Mouse (Mus musculus) lung, postnatal 0 days (tissue): Measurements from ENCODE around the gene Hmox2. TPM values are rescaled to one million over a fixed set of nuclear protein-coding genes. Genes with fewer than 3 reads are reported as not detected.

Experiments
- ATAC-seq: fragments of 200-750 bp; cut with Nextera tagmentation; 2 replicates; pipeline ENCODE4 v1.8.0; 2017; ENCODE audit warnings: moderate library complexity
- DNase-seq: peaks from one replicate; pipeline ENCODE4 v3.0.0-alpha.2; 2016; ENCODE audit warnings: low spot score
- H3K27ac ChIP-seq: fragments of 300-500 bp; sonication (generic); 2 replicates; pipeline ENCODE4 v1.5.1; 2014; ENCODE audit warnings: antibody characterized with exemption, mild to moderate bottlenecking, low read length, mixed read lengths
- H3K27me3 ChIP-seq: fragments of 300-500 bp; sonication (generic); replicated peaks from 2 replicates; pipeline ENCODE4 v1.6.1; 2014; ENCODE audit warnings: low read length, mixed read lengths; ENCODE audit not compliant: insufficient read depth
- H3K36me3 ChIP-seq: fragments of 300-500 bp; sonication (generic); 2 replicates; pipeline ENCODE4 v1.6.1; 2014; ENCODE audit warnings: low read length, mixed read lengths; ENCODE audit not compliant: insufficient read depth
- H3K4me1 ChIP-seq: fragments of 300-500 bp; sonication (generic); 2 replicates; pipeline ENCODE4 v1.6.1; 2014; ENCODE audit warnings: antibody characterized with exemption, low read depth, low read length, mixed read lengths; ENCODE audit not compliant: insufficient read depth
- H3K4me2 ChIP-seq: fragments of 300-500 bp; sonication (generic); replicated peaks from 2 replicates; pipeline ENCODE4 v1.6.1; 2014; ENCODE audit warnings: low read depth, mild to moderate bottlenecking, low read length, moderate library complexity, mixed read lengths
- H3K4me3 ChIP-seq: fragments of 300-500 bp; sonication (generic); 2 replicates; pipeline ENCODE4 v1.5.1; 2014; ENCODE audit warnings: low read depth, low read length
- H3K9ac ChIP-seq: fragments of 300-500 bp; sonication (generic); replicated peaks from 2 replicates; pipeline ENCODE4 v1.6.1; 2014; ENCODE audit warnings: low read depth, mild to moderate bottlenecking
- H3K9me3 ChIP-seq: fragments of 300-500 bp; sonication (generic); 2 replicates; pipeline ENCODE4 v1.6.1; 2016; ENCODE audit warnings: low read length, mixed read lengths
- CTCF ChIP-seq: IDR thresholded peaks from 2 replicates; pipeline ENCODE4 v1.5.1; 2016; ENCODE audit warnings: antibody characterized with exemption, mild to moderate bottlenecking
- EP300 ChIP-seq: IDR thresholded peaks from 2 replicates; pipeline ENCODE4 v1.6.1; 2016; ENCODE audit warnings: antibody characterized with exemption, mild to moderate bottlenecking, control low read depth
- WGBS: fragments of 180-500 bp; shearing (Covaris S2); extraction: QIAGEN DNeasy Blood & Tissue Kit; methylation state at CpG from one replicate; pipeline ENCODE4 v1.1.7; 2014; 5-methylcytosine and 5-hydroxymethylcytosine counted together
- polyA plus RNA-seq: library from polyadenylated mRNA; unstranded; fragments of >200 nt; fragmentation: Nextera tagmentation; extraction: Ambion mirVana; gene quantifications from 2 replicates; pipeline ENCODE4 v1.2.1, GENCODE M21; 2015

Hmox2 gene
- polyA plus RNA-seq, 1 experiment from 2014 or later, result 97.9 TPM

DNA sequence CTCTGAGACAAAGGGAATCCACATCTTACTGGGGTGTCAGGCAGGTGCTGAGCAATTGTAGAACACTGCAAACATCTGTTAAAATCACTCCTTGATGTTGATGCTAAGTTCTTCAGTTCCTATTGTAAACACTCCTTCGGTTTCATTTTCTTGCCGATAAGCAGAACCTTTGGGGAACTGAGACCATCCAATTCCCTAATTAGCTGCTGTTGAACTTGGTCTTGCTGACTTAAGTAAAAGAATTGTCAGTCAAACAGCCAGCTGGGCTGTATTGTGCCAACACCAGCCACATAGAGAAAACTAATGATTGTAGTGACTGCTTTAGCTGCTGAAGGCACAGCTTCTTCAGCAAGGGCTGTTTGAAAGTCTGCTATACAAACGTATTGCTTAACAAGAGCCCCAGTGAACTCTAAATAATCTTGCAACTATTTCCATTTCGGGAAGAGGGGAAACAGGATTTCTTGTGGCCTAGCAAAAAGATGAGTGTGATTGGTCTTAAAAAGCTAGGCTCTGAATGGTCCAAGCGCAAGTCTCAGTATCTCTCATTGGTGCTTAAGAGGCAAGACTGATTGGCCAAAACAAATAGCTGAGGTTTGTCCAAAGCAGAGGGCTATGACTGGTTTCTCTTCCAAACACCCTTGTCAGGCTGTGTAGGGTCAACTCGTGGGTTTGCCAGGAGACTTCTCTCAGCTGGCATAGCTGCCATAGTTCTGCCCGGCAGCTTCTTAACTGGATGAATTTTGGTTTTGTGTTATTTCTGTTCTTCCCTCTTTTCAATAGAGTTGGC is 3.8 kb upstream of the Hmox2 start:
- Histone ChIP-seq H3K9ac (0 out of 2 replicates have a peak overlapping the region, but pooled peaks have one; percentile 23), H3K4me2 (peak overlapping the region; percentile 28), H3K36me3 (no peaks in the 10 kb centered on the region), H3K4me1 (peaks cover 7% of the 10 kb centered on the region; the same call in 1 of the 2 replicates), H3K9me3 (no peaks in the 10 kb centered on the region), H3K27ac (peak overlapping the region; percentile 68), H3K27me3 (no peaks in the 10 kb centered on the region), H3K4me3 (no peak overlapping the region)
- WGBS, result 40% methylated on average over 7 of the region's 7 CpGs
- DNase-seq (peak; percentile 86), ATAC-seq (peak; percentile 26)
- TF ChIP-seq EP300 (no peak), CTCF (no peak)

DNA sequence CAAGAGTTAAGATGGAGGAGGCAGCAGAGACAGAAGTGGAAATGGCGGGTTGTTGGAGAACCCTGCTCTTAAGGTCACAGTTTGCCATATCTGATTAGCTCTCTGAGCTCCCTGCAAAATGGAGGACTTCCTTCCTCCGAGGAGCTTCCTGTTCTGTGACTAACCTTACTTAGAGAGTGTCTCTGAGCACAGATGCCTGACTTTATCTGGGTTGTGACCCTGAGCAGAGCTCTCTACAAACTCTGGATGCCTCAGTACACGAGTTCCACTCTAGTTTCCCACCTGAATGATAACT is 3.3 kb upstream of the Hmox2 start:
- 55% methylated on average over 3 of the region's 3 CpGs for WGBS
- H3K27me3 ChIP-seq, result no peaks in the 10 kb centered on the region
- 0 out of 2 replicates have a peak overlapping the region, but pooled peaks have one; percentile 5 for H3K4me2 ChIP-seq
- no peaks in the 10 kb centered on the region for H3K36me3 ChIP-seq
- no peaks in the 10 kb centered on the region for H3K9me3 ChIP-seq
- H3K9ac ChIP-seq, result no peak overlapping the region
- peak overlapping the region; percentile 68 for H3K27ac ChIP-seq
- TF ChIP-seq EP300, result no peak
- no peak for TF ChIP-seq CTCF
- DNase-seq (no peak), ATAC-seq (no peak)
- peaks cover 7% of the 10 kb centered on the region; the same call in 1 of the 2 replicates for H3K4me1 ChIP-seq
- no peak overlapping the region for H3K4me3 ChIP-seq

DNA sequence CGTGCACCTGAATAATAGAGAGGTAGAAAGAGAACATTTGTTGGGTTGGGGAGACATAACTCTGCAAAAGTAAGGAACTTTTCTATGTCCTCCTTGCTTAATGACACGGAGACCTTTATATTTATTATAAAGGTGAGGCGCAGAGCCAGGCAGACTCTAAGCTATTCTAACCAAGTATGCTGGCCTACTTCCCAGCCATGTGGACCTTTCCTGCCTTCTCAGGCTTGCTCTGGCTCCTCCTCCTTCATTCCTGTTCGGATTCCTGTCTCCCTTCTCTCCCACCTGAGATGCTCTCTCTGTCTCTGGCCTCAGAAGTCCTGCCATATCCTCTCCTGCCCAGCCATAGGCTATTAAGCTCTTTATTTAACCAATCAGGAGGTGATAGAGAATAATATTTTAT is 895 bp upstream of the Hmox2 start:
- H3K9me3 ChIP-seq, result no peaks in the 10 kb centered on the region
- no peak for TF ChIP-seq CTCF
- TF ChIP-seq EP300, result no peak
- no peak overlapping the region for H3K4me3 ChIP-seq
- WGBS, result 60% methylated on average over 4 of the region's 4 CpGs
- ATAC-seq (no peak), DNase-seq (no peak)
- no peaks in the 10 kb centered on the region for H3K36me3 ChIP-seq
- H3K27ac ChIP-seq, result no peak overlapping the region
- no peak overlapping the region for H3K9ac ChIP-seq
- no peaks in the 10 kb centered on the region for H3K27me3 ChIP-seq
- H3K4me1 ChIP-seq, result peaks cover 6% of the 10 kb centered on the region; the same call in 1 of the 2 replicates
- H3K4me2 ChIP-seq, result no peak overlapping the region

DNA sequence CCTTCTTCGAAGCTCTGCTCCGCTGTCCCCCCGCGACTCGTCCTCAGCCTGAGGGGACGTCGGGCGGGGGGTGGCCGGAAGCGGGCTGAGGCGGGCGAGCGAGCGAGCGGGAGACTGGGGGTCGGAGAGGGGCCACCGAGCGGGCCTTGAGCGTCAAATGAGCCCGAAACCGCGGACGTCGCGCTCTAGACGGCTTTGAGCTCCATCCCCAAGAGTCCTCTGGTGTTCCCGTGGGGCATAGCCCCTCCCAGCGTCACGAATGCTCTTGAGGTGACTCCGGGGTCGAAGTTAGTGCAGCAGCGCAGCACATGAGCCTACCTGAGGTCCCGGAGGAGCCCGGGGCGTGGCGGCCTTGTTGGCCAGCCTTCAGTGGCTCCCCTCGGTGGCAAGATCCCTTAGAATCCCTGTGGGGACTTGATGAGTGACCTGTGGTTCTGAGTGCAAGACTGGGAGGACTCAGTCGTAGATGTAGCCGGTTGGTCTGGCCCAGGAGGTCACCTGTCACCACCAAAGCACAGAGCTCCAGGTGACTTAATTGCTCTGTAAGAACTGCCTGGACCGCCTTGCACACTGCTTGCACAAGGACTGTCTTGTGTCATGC is 467 bp downstream of the Hmox2 start:
- Histone ChIP-seq H3K9ac (peak overlapping the region; percentile 81), H3K9me3 (no peaks in the 10 kb centered on the region), H3K27ac (peak overlapping the region; percentile 91), H3K27me3 (no peaks in the 10 kb centered on the region), H3K4me1 (peaks cover 6% of the 10 kb centered on the region; the same call in 1 of the 2 replicates), H3K4me2 (peak overlapping the region; percentile 63), H3K4me3 (peak overlapping the region; percentile 98), H3K36me3 (no peaks in the 10 kb centered on the region)
- peak; percentile 55 for ATAC-seq
- peak; percentile 49 for DNase-seq
- TF ChIP-seq EP300, result no peak
- WGBS, result under 1% methylated on average over 35 of the region's 40 CpGs

DNA sequence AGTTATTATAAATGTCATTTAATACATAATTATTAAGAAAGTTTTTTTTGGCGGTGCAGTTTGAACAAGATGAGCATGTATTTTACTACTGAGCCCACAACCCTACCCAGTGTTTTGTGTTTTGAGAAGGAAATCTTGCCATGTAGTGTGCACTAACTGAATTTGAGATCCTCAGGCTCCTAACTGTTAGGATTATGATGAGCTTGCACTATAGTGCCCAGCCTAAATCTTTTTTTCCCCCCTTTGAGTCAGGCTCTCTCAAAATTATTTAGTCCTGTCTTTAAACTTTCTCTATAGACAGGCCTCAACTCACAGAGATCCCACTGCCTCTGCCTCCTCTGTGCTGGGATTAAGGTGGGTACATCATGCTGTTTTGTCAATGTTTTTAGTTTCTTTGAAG is 1.4 kb downstream of the Hmox2 start:
- peak overlapping the region; percentile 63; the same call in 1 of the 2 replicates for H3K4me2 ChIP-seq
- H3K27me3 ChIP-seq, result no peaks in the 10 kb centered on the region
- TF ChIP-seq EP300 (no peak), CTCF (no peak)
- H3K4me1 ChIP-seq, result peaks cover 6% of the 10 kb centered on the region; the same call in 1 of the 2 replicates
- peak overlapping the region; percentile 91; the same call in 1 of the 2 replicates for H3K27ac ChIP-seq
- H3K4me3 ChIP-seq, result no peak overlapping the region
- 70% methylated on average over 1 of the region's 1 CpGs for WGBS
- no peaks in the 10 kb centered on the region for H3K9me3 ChIP-seq
- ATAC-seq, result no peak
- H3K36me3 ChIP-seq, result no peaks in the 10 kb centered on the region
- H3K9ac ChIP-seq, result no peak overlapping the region
- no peak for DNase-seq

DNA sequence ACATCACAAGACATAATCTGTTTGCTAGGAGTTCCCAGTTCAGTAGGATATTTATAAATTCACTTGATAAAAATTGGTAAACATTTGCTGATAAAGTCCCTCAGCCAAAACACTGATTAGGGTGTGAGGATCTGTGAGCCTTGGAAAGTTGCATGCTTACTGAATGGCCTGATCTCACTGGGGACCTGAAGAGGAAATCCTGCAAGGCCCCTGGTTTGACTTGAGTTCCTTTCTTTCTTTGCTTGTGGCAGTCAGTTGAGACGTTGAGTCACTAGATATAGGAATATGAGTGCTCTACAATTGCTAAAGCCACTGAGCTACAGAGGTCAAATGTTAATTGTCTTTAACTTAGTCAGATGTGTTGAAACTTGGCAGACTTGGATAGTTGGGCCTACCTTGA is 1.8 kb downstream of the Hmox2 start:
- H3K9me3 ChIP-seq, result no peaks in the 10 kb centered on the region

More for the DNA sequence above, 1.8 kb downstream of the Hmox2 start:
- TF ChIP-seq CTCF (no peak), EP300 (no peak)
- H3K4me3 ChIP-seq, result no peak overlapping the region
- 8% methylated on average over 1 of the region's 1 CpGs for WGBS
- peak; percentile 53 for DNase-seq
- no peaks in the 10 kb centered on the region for H3K36me3 ChIP-seq
- no peak overlapping the region for H3K9ac ChIP-seq
- H3K4me1 ChIP-seq, result peaks cover 3% of the 10 kb centered on the region; the same call in 1 of the 2 replicates
- no peak for ATAC-seq
- 0 out of 2 replicates have a peak overlapping the region, but pooled peaks have one; percentile 91 for H3K27ac ChIP-seq
- H3K4me2 ChIP-seq, result peak overlapping the region; percentile 63; the same call in 1 of the 2 replicates
- H3K27me3 ChIP-seq, result no peaks in the 10 kb centered on the region
